Mouse (Mus musculus): Measurements from ENCODE around the gene Zfp287. TPM values are rescaled to one million over a fixed set of nuclear protein-coding genes. Genes with fewer than 3 reads are reported as not detected.

Gene Zfp287
- 26.8 TPM for polyA plus RNA-seq (2017; shearing (Covaris generic))

DNA sequence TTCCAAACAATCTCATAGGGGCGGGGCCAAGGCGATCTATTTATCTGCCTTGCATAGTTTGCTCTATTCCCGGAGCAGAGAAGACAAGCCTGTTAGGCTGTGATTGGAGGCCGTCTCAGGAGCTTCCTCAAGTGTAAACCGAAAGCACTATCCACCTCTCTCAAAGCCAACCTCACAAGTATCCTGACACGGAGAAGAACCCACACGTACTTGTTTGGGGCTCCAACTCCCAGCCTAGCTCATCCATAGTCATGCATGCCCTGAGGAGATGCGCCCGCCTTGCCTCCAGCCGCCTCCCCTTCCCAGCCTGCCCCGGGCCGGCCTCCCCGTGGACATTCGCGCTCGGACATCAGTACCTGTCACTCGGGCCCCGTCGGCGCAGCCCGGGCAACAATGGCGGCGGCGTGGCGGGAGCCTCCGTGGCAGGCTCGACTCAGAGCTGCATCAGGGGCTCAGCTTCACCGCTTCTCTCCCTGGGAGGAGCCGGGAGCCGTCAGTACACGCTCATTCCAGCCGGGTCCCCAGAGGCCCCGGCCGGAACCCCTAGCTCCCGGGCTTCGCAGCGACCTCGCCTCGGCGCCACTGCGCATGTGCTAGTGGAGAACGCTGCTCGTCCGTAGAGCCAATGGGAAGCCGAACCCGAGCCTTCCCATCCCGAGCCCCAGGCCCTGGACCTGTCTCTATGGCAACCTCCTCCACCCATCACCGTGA, at the start of gene Zfp287:
Gene Zfp287, minus strand, starts transcription at position 595 of the 711 bp plus-strand sequence.

DNA sequence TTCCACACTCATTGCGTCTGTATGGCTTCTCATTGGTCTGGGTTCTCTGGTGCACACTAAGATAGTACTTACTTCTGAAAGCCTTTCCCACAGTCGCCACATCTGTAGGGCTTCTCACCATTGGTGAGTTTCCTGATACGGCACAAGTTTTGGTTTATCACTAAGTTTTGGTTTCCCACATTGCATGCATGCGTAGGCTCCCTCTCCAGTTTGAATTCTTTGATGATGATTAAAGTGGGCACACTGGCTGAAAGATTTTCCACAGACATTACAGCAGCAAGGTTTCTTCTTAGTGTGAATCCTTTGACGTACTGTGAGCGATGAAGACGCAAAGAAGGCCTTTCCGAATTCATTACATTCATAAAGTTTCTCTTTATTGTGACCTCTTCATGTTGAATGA, 21.1 kb upstream of the Zfp287 start, which contains the start of gene Gm10428:
Gene Gm10428, plus strand, starts transcription at position 321 of the 400 bp plus-strand sequence.

Other genes with a start within 250 kb of the Zfp287 start
- gene Cenpv, start 192.6 kb downstream of the Zfp287 start, polyA plus RNA-seq (2017; shearing (Covaris generic)), result 3.5 TPM
- 2,356 TPM for gene Ubb, start 180.7 kb downstream of the Zfp287 start, polyA plus RNA-seq (2017; shearing (Covaris generic))
- 88.9 TPM for gene Trpv2, start 157.4 kb downstream of the Zfp287 start, polyA plus RNA-seq (2017; shearing (Covaris generic))
- gene Lrrc75a, start 83.4 kb downstream of the Zfp287 start, polyA plus RNA-seq (2017; shearing (Covaris generic)), result 4.2 TPM
- 44.2 TPM for gene Mmgt2, start 83.2 kb downstream of the Zfp287 start, polyA plus RNA-seq (2017; shearing (Covaris generic))
- gene Gm10428, start 21.2 kb upstream of the Zfp287 start, polyA plus RNA-seq (2017; shearing (Covaris generic)), result not detected
- gene Zfp286, start 57.6 kb upstream of the Zfp287 start, polyA plus RNA-seq (2017; shearing (Covaris generic)), result 4.2 TPM
- 1.7 TPM for gene Trim16, start 88.3 kb upstream of the Zfp287 start, polyA plus RNA-seq (2017; shearing (Covaris generic))
- 4.5 TPM for gene Fbxw10, start 115.2 kb upstream of the Zfp287 start, polyA plus RNA-seq (2017; shearing (Covaris generic))
- 47.5 TPM for gene Tvp23b, start 147.6 kb upstream of the Zfp287 start, polyA plus RNA-seq (2017; shearing (Covaris generic))
- gene Cdrt4, start 219.3 kb upstream of the Zfp287 start, polyA plus RNA-seq (2017; shearing (Covaris generic)), result not detected